Comparison of ENCODE assay signal across 1 mouse cellular context in the genomic region with DNA sequence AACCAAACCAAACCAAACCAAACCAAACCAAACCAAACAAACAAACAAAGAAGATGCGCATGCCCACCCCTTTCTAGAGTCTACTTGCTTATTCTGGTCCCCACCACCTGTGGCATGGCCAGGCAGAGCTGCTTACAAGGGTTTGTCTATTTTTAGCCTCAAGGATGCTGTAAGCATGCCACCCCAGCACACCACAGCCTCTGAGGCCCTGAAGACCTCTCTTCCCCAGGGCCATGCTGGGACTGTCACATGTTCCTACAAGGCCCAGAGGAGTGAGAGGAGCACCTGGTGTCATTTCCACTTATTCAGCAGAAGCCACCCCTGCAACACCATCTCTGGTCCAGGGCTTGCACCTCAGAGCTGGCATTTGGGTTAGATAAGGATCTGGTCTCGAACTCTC.
TF ChIP-seq lines count a peak whose summit lies in the region.

No protein-coding gene starts in this region.

TF ChIP-seq in CH12.LX, 34 proteins besides CTCF, POLR2A, EP300 and RAD21:
- no peak for TF ChIP-seq PAX5 (IDR thresholded peaks at IDR 0.05; ENCODE audit: low read length)
- TF ChIP-seq IRF4 (IDR thresholded peaks at IDR 0.05; ENCODE audit: low read depth, low read length) = no peak
- TF ChIP-seq MAZ (IDR thresholded peaks at IDR 0.05; ENCODE audit: low read depth, low read length) = no peak
- no peak for TF ChIP-seq JUN (IDR thresholded peaks at IDR 0.05; ENCODE audit: insufficient read depth, low read depth, low read length)
- TF ChIP-seq MAX (IDR thresholded peaks at IDR 0.05; ENCODE audit: low read length) = peak; percentile 62; the same call in 1 of the 2 replicates
- TF ChIP-seq POLR2AphosphoS2 (IDR thresholded peaks at IDR 0.05; ENCODE audit: low read depth, low read length) = no peak
- TF ChIP-seq TCF12 (IDR thresholded peaks at IDR 0.05; ENCODE audit: low read depth, low read length) = peak; percentile 41; the same call in 1 of the 2 replicates
- TF ChIP-seq MYC (IDR thresholded peaks at IDR 0.05; ENCODE audit: low read depth, low read length) = 0 out of 2 replicates have a peak, but pooled peaks have one; percentile 54
- no peak for TF ChIP-seq CHD1 (IDR thresholded peaks at IDR 0.05; ENCODE audit: low read depth, low read length)
- TF ChIP-seq ETS1 (conservative IDR thresholded peaks at IDR 0.05; ENCODE audit: low read depth, low read length) = peak; percentile 58
- peak; percentile 76; the same call in 1 of the 2 replicates for TF ChIP-seq MEF2A (IDR thresholded peaks at IDR 0.05; ENCODE audit: borderline replicate concordance, low read depth, low read length)
- TF ChIP-seq ZC3H11A (IDR thresholded peaks at IDR 0.05; ENCODE audit: low read depth, low read length) = no peak
- TF ChIP-seq MAFK (IDR thresholded peaks at IDR 0.05; ENCODE audit: insufficient replicate concordance, low read length) = 0 out of 2 replicates have a peak, but pooled peaks have one; percentile 39
- TF ChIP-seq SIN3A (IDR thresholded peaks at IDR 0.05; ENCODE audit: low read length) = no peak
- TF ChIP-seq BHLHE40 (IDR thresholded peaks at IDR 0.05; ENCODE audit: low read depth, low read length) = peak; percentile 50
- no peak for TF ChIP-seq ELF1 (IDR thresholded peaks at IDR 0.05; ENCODE audit: low read depth, low read length)
- no peak for TF ChIP-seq RCOR1 (conservative IDR thresholded peaks at IDR 0.05; ENCODE audit: low read depth, low read length)
- TF ChIP-seq SMC3 (IDR thresholded peaks at IDR 0.05; ENCODE audit: low read depth, low read length) = no peak
- TF ChIP-seq MXI1 (IDR thresholded peaks at IDR 0.05; ENCODE audit: low read depth, low read length) = 0 out of 2 replicates have a peak, but pooled peaks have one; percentile 28
- TF ChIP-seq HCFC1 (IDR thresholded peaks at IDR 0.05; ENCODE audit: low read depth, low read length) = no peak
- TF ChIP-seq JUND (conservative IDR thresholded peaks at IDR 0.05; ENCODE audit: low read depth, low read length) = no peak
- no peak for TF ChIP-seq ZKSCAN1 (IDR thresholded peaks at IDR 0.05; ENCODE audit: borderline replicate concordance, low read depth, low read length)
TF ChIP-seq in CH12.LX: peak in this region for 8.
